Mouse (Mus musculus) megakaryocyte-erythroid progenitor cell, adult 5-6 weeks (primary cell): ENCODE data around the gene Smc3. TPM values are rescaled to one million over a fixed set of nuclear protein-coding genes. Genes with fewer than 3 reads are reported as not detected.
A peak's percentile ranks its signal among the peaks of the same experiment; 100 is the strongest.
"Not testable (repeated sequence)": the region's sequence is repeated elsewhere in the genome, so short reads cannot be mapped to it uniquely, and the experiment has no call there.

Source experiments
- ATAC-seq: replicated peaks from 2 replicates; pipeline ENCODE4 v1.8.0; 2016; ENCODE audit warnings: mild to moderate bottlenecking, inconsistent platforms; ENCODE audit not compliant: severe bottlenecking, poor library complexity, low FRiP score, low TSS enrichment
- total RNA-seq, 2 experiments: library from RNA; stranded (forward) in 1 of 2; stranded (reverse) in 1 of 2; fragments of 200-1000, 215-1000 nt in 1 of 2; fragments of >200 nt in 1 of 2; fragmentation: Nextera tagmentation in 1 of 2; gene quantifications; 2 replicates each; pipeline ENCODE4 v1.2.3; 2014 to 2017

The Smc3 gene
- total RNA-seq, 2 experiments from 2014 or later, result 105 to 209 TPM

DNA sequence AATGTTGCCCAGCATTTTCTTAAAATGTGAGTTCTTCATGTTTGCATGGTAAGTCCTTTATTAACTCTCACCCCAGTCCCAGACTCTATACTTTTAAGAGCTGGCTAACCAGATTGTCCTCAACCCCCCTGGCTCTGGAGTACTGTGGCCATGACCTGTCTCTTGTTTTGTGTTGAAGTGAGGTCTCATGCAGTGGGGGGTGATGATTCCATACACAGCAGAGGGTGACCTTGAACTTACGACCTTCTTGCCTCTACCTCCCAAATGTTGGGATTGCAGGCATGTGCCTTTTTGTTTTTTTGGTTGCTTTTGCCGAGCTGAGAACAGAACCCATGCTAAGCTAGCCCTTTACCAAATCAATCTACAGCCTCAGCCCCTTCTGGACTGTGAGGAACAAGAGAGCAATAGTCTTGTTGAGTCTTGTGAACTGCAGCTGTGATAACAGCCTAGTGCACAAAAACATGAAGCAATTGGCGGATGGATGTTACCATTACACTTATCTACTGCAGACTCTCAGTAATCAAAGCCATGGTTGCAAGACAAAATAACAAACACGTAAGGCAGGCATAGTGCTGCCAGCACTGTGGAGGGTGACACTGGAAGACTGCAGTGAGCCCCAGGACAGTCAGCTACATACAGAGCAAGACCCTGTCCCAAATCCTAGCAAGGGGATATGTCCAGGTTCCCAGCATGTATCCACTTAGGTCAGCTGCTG lies 24.7 kb upstream of the Smc3 start:
- ATAC-seq, result 0 out of 2 replicates have a peak, but pooled peaks have one; percentile 39

DNA sequence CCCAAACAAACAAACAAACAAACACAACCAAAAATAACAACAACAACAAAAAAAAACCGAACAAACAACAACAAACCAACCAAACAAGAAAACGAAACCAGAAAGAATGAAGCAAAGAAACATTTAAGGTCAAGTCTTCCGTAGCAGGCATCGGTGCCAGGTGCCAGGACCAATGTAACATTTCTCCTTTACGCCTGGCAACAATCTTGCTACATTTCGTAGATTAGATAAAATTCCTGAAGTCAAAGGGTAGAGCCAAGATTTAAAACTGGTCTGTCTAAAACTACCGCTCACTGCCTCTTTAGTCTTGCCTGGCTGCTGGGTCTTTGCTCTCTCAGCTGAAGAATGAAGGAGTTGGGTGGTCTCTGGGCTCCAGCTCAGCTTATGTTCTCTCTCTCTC lies 24.1 kb upstream of the Smc3 start:
- ATAC-seq, result no peak

DNA sequence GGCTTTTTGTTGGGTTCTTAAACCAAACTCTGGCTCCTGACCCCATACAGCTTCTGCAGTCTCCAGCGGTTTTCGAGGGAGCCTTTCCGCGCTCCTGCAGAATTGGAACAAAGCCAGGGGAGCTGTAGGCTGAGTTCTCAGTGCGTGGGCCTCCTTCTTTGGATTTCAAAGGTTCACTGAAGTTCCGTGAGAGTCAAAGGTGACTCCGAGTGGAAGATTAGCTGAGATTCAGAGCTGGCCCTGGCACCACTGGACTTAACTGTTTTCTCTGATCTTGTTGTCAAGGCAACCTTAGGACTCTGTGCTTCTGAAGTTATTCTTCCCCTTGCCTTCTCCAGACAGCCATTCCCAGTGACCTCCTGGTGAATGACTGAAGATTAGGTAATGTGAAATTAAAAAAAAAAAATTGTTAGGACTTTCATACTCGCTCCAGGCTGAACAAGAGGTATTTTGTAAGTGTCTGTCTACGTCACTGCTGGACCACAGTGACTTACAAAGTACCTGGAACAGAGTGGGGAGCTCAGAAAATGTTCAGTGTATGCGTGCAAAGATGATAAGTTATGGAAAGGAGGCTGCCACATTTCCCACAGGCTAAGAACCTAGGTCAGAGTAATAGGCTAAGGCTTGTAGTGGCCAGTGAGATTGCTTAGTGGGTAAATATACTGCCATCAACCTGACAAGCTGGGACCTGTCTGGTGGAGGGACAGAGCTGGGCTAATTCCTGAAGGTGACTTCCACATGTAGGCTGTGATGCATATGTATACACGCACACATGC lies 23.0 kb upstream of the Smc3 start:
- no peak for ATAC-seq

- peak; percentile 61; the same call in 1 of the 2 replicates for ATAC-seq
These were observed 21.5 kb upstream of the Smc3 start for GRCm38 (mm10) chr19:53578597-53579252.

DNA sequence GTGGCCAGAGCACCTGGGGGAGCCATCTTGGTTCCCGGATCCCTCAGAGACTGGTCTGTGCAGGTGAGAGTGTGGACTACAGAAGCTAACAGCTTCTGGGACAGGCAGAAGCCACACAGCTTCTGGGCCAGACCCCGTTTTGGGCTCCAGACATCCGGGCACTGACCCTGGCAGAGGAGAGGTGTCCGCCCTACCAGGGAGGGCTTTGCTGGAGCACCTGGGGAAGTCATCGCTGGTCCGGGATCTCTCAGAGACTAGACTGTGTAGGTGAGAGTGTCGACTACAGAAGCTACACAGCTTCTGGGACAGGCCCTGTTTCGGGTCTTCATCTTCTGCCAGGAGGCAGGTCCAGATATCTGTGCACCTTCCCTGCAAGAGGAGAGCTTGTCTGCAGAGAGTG lies 19.9 kb upstream of the Smc3 start:
- ATAC-seq, result not testable (repeated sequence)

GRCm38 (mm10) chr19:53587686-53588085 lies 12.5 kb upstream of the Smc3 start:
- ATAC-seq, result not testable (repeated sequence)

- not testable (repeated sequence) for ATAC-seq
These were observed 11.2 kb upstream of the Smc3 start, which contains the start of gene Nutf2-ps1 for GRCm38 (mm10) chr19:53588968-53589367. Gene Nutf2-ps1 (minus strand): TSS chr19:53589068.

- no peak for ATAC-seq
These were observed 3.3 kb upstream of the Smc3 start for GRCm38 (mm10) chr19:53596723-53597474.

- peak; percentile 66 for ATAC-seq
These were observed 558 bp downstream of the Smc3 start for GRCm38 (mm10) chr19:53600549-53601362.

DNA sequence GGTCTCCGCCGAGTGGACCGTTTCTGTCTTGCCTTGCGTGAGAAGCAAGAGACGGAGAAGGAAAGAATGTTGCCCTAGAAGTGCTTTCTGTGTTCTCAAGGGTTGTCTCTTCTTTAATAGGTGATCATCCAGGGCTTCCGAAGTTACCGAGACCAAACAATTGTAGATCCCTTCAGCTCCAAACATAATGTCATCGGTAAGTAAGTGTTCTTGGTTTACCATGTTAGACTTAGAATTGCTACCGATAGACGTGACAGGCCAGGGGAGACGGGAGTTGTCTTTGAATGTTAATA lies 1.1 kb downstream of the Smc3 start:
- ATAC-seq, result no peak

DNA sequence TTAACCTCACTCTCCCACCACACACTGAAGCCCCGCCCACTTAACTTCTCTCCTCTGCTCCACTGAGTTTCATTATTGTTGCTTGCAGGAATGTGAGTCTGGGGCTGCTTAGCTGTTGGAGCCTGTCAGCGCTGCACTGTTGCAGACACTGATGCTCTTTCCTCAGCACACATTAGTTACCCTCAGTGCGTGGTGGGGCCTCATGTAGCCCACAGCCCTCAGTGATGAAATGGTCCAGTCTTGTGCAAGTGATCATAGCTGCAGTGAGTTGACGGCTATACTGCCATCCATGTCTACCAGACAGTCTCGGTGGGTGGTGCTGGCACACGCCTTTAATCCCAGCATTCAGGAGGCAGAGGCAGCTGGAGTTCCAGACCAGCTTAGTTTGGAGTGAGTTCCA lies 8.7 kb downstream of the Smc3 start:
- no peak for ATAC-seq

- ATAC-seq, result no peak
These were observed 21.5 kb downstream of the Smc3 start for GRCm38 (mm10) chr19:53621681-53622080.

DNA sequence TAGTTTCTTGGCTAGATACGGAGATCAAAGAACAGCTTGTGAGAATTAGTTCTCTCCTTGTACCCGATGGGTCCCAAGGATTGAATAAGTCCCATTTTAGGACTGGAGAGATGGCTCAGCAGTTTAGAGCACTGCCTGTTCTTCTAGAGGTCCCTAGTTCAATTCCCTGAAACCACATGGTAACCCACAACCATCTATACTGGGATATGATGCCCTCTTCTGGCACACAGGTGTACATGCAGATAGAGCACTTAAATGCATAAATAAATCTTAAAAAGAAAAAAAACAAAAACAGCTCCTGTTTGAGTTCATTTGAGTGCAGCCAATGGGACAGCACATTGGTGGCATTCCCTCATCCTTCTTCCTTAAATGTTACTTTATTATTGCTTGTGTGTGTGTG lies 37.8 kb downstream of the Smc3 start:
- 0 out of 2 replicates have a peak, but pooled peaks have one; percentile 50 for ATAC-seq

GRCm38 (mm10) chr19:53638727-53639126 lies 38.5 kb downstream of the Smc3 start:
- ATAC-seq, result no peak

GRCm38 (mm10) chr19:53644020-53644595 lies 43.9 kb downstream of the Smc3 start:
- ATAC-seq, result no peak

- no peak for ATAC-seq
These were observed 47.1 kb downstream of the Smc3 start for GRCm38 (mm10) chr19:53647301-53647700.

GRCm38 (mm10) chr19:53648056-53648455 lies 47.9 kb downstream of the Smc3 start:
- peak; percentile 53; the same call in 1 of the 2 replicates for ATAC-seq

DNA sequence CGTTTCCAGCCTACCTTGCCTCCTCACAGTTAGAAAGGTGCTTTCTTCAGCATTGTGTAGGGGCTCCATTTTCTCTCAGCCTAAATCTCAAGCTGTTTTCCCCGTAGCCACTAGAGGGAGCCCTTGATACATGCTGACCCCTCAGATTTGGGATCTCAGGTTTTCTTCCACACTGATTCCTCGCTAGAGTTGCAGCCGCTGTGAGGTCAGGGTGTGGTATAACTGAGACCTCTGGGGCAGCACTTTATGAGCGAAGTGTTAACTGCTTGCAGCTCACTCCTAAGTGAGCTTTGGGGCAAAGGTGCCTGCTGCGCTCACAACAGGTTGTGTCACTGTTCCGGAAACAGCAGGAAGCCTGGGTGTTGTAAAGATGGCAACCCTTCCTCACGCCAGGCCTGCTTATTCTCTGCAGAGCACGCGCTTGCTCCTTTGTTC lies 48.6 kb downstream of the Smc3 start:
- peak; percentile 42 for ATAC-seq
